Mouse (Mus musculus) forebrain, embryonic 10.5 days (tissue): Measurements from ENCODE around the gene Pdk2. TPM values are rescaled to one million over a fixed set of nuclear protein-coding genes. Genes with fewer than 3 reads are reported as not detected.

Source experiments
- DNase-seq: peaks from one replicate; pipeline ENCODE4 v3.0.0-alpha.2; 2017; ENCODE audit warnings: low spot score; ENCODE audit errors: extremely low spot score
- H3K27ac ChIP-seq: fragments of 300-500 bp; sonication (generic); 2 replicates; pipeline ENCODE4 v1.5.1; 2016; ENCODE audit warnings: mild to moderate bottlenecking
- H3K27me3 ChIP-seq: fragments of 300-500 bp; sonication (generic); 2 replicates; pipeline ENCODE4 v1.6.1; 2016; ENCODE audit warnings: mild to moderate bottlenecking; ENCODE audit not compliant: poor library complexity, severe bottlenecking
- H3K36me3 ChIP-seq: fragments of 300-500 bp; sonication (generic); replicated peaks from 2 replicates; pipeline ENCODE4 v1.6.1; 2016; ENCODE audit warnings: mild to moderate bottlenecking, moderate library complexity
- H3K4me1 ChIP-seq: fragments of 300-500 bp; sonication (generic); 2 replicates; pipeline ENCODE4 v1.6.1; 2016
- H3K4me3 ChIP-seq: fragments of 300-500 bp; sonication (generic); 2 replicates; pipeline ENCODE4 v1.5.1; 2016; ENCODE audit warnings: mild to moderate bottlenecking, moderate library complexity
- H3K9me3 ChIP-seq: fragments of 300-500 bp; sonication (generic); 2 replicates; pipeline ENCODE4 v1.6.1; 2016; ENCODE audit warnings: mild to moderate bottlenecking, moderate library complexity
- WGBS: fragments of 180-500 bp; shearing (Covaris S2); methylation state at CpG from one replicate; pipeline ENCODE4 v1.1.7; 2016; 5-methylcytosine and 5-hydroxymethylcytosine counted together
- polyA plus RNA-seq: library from polyadenylated mRNA; unstranded; fragments of >200 nt; fragmentation: Nextera tagmentation; extraction: Ambion mirVana; gene quantifications from 2 replicates; pipeline ENCODE4 v1.2.1, GENCODE M21; 2016

Gene Pdk2
- polyA plus RNA-seq, 1 experiment from 2014 or later = 12.5 TPM

DNA sequence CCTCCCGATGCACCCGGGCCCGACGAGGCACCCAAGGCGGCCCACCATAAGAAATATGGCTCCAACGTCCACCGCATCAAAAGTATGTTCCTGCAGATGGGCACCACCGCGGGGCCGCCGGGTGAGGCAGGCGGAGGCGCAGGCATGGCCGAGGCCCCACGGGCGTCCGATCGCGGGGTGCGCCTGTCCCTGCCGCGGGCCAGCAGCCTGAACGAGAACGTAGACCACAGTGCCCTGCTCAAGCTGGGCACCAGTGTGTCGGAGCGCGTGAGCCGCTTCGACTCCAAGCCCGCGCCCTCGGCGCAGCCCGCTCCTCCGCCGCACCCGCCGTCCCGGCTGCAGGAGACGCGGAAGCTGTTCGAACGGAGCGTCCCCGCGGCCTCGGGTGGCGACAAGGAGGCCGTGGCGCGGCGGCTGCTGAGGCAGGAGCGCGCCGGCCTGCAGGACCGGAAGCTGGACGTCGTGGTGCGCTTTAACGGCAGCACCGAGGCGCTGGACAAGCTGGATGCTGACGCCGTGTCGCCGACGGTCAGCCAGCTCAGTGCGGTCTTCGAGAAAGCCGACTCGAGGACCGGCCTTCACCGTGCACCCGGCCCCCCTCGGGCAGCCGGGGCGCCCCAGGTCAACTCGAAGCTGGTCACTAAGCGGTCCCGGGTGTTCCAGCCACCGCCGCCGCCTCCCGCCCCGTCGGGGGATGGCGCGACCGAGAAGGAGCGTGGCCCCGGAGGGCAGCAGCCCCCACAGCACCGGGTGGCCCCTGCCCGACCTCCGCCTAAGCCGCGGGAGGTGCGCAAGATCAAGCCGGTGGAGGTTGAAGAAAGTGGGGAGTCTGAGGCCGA lies 49.3 kb downstream of the Pdk2 start:
- Histone ChIP-seq H3K27me3 (no peaks in the 10 kb centered on the region), H3K4me1 (peaks cover 94% of the 10 kb centered on the region), H3K36me3 (peaks cover 30% of the 10 kb centered on the region), H3K27ac (peak overlapping the region; percentile 97), H3K9me3 (no peaks in the 10 kb centered on the region), H3K4me3 (peak overlapping the region; percentile 96)
- WGBS = under 1% methylated on average over 99 of the region's 99 CpGs
- peak; percentile 52 for DNase-seq

DNA sequence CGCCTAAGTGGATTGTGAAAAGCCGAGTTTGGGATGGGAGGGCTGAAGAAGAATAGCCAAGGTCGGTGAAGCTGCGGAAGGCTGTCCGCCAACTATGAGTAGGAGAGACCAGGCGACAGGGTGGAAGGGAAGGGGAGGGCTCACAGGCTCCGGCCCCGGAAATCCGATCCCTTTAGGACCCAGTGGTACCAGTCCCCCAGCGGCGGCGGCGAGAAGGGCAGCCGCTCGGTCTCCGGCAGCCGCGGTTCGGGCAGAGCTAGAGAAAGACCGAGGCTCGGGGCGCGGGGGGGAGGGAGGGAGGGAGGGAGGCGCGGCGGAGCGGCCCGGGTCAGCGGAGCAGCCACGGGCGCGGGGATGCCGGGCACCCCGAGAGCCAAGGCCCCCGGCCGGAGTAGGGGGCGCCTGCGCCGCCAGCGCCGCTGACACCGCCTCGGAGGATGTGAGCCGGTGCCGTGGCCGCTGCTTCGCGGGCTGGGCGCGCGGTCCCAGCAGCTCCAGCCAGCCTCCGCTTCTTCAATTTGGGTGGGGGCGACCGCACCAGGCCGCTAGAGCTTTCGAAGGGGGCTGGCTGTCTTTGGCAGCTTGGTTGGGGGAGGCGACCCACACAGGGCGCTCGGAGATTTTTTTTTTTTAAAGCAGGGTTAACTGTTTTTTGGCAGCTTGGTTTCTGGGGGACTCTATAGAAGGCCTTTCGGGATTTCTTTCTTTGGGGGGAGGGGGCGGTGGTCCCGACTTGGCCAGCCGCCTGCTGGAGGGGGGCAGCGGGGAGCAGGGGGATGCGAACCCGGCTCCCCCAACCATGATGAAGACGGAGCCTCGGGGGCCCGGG lies 50.2 kb downstream of the Pdk2 start, which contains the start of gene Ppp1r9b:
Gene Ppp1r9b (plus strand): TSS at position 287 of the 829 bp plus-strand sequence.
- Histone ChIP-seq H3K4me1 (peaks cover 94% of the 10 kb centered on the region), H3K36me3 (peaks cover 21% of the 10 kb centered on the region), H3K27ac (peak within 1 kb of the TSS; percentile 97), H3K9me3 (no peaks in the 10 kb centered on the region), H3K27me3 (no peaks in the 10 kb centered on the region), H3K4me3 (peak within 1 kb of the TSS; percentile 96)
- WGBS = under 1% methylated on average over 64 of the region's 69 CpGs
- peak; percentile 95 for DNase-seq

DNA sequence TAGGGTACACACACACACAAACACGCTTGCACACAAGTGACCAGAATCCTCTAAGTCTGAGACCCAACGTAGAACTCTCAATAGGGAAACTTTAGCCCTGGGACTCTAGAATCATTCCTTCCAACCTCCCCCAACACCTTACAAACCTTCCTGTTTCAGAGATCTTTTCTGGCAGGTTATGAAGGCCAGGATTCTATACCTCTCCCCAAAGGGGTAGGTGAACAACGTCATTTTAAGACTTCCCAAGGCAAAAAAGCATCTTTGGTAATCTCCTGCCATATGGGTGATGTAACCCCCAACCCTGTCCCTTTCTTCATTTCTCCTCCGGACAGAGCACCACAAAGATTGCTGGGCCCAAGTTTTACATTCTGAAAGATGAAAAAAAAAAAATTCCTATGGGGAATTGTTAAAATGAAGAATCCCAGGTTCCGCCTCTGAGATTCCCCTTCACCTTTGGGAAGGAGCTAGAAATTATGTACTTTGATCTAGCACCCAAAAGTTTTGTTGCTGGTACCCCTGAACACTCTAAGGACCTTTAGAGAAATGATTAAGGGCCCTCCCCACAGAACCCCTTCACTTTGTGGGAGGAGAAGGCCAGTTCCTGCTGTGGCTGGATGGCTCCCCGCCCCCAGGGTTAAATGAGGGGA lies 50.9 kb downstream of the Pdk2 start:
- Histone ChIP-seq H3K4me1 (peaks cover 91% of the 10 kb centered on the region), H3K36me3 (peaks cover 14% of the 10 kb centered on the region), H3K9me3 (no peaks in the 10 kb centered on the region), H3K27ac (peak overlapping the region; percentile 97), H3K4me3 (peak overlapping the region; percentile 96), H3K27me3 (no peaks in the 10 kb centered on the region)
- no peak for DNase-seq
- 46% methylated on average over 6 of the region's 6 CpGs for WGBS

DNA sequence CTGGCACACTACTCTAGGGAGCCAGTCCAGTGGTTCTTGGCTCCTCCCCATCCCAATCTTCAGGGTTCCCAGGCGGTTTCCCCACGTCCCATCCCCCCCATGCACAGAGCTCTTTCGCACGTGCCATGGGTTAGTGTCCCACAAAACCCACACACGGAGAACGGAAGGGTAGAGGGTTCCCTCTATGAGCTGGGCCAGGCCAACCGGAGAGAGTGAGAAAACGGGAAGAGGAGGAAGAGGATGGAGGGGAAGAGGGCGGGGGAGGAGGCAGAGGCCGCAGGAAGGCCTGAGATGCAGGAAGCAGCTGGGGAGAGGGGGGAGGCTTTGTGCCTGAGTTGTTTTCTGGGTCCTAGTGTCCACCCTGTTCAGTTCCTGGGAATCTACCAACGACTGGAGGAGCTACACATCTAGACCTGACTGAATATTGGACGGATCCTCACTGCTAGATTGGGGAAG lies 51.6 kb downstream of the Pdk2 start:
- no peaks in the 10 kb centered on the region for H3K9me3 ChIP-seq
- WGBS = 0% methylated on average over 12 of the region's 12 CpGs
- no peaks in the 10 kb centered on the region for H3K27me3 ChIP-seq
- peaks cover 88% of the 10 kb centered on the region for H3K4me1 ChIP-seq
- peaks cover 7% of the 10 kb centered on the region for H3K36me3 ChIP-seq
- peak overlapping the region; percentile 97 for H3K27ac ChIP-seq
- H3K4me3 ChIP-seq = peak overlapping the region; percentile 96
- DNase-seq = peak; percentile 92

DNA sequence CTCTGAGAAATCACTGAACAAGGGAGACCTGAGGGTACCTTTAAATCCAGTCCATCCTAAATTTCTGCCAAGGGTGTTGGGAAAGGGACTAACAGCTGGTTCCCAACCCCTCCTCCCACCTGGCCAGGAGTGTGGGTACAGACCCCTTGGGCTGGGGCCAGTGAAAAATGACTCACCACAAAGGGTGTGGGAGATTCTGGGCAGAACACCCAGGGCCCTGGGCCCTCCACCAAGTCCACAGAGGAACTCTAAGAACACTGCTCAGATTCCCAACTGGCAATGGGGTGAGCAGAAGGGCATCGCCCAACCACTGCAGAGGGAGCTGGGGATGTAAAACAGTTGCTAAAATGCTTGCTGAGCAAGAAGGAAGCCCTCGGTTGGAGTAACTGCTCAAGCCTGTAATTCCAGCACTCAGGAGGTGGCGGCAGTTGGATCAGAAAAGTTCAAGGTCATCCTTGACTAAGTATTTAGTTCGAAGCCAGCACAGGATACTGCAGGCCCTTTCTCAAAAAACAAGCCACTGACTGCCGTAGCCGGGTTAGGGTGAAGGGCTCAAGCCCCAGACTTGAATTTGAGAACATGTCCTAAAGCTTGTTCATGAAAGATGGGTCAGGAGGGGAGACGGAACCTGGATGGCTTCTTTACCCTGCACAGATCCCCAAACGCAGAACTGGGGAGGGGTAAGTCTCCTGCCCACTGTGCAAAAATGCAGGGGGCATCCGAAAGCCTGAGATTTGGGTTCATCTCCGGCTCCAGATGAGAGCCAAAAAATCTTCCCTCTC lies 52.2 kb downstream of the Pdk2 start:
- H3K27me3 ChIP-seq = no peaks in the 10 kb centered on the region
- H3K27ac ChIP-seq = peak overlapping the region; percentile 97
- 0 out of 2 replicates have a peak, but pooled peaks cover 1% of the 10 kb centered on the region for H3K36me3 ChIP-seq
- no peaks in the 10 kb centered on the region for H3K9me3 ChIP-seq
- WGBS = 22% methylated on average over 10 of the region's 10 CpGs
- H3K4me1 ChIP-seq = peaks cover 82% of the 10 kb centered on the region
- DNase-seq = no peak
- H3K4me3 ChIP-seq = peak overlapping the region; percentile 96

DNA sequence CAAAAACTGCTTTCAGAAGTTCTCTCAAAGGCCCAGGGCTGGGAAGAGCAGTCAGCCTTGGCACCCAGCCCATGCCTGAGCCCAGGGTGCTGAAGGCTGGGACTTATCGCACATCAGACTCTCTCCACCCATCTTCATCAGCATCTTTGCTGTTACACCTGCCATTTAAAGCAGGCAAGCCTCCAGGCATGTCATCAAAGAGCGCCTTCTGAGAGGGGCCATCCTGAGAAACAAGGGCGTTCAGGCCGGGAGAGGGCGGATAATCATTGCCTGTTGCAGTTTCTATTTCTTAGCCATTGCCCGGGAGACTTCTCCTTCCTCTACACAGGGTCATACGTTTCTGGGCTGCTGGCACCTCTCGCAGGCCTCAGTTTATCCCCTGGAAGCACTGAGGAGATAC lies 53.3 kb downstream of the Pdk2 start:
- Histone ChIP-seq H3K27ac (peak overlapping the region; percentile 97), H3K9me3 (no peaks in the 10 kb centered on the region), H3K4me1 (peaks cover 70% of the 10 kb centered on the region), H3K4me3 (no peak overlapping the region), H3K27me3 (no peaks in the 10 kb centered on the region), H3K36me3 (no peaks in the 10 kb centered on the region)
- WGBS = 82% methylated on average over 8 of the region's 8 CpGs
- DNase-seq = no peak

DNA sequence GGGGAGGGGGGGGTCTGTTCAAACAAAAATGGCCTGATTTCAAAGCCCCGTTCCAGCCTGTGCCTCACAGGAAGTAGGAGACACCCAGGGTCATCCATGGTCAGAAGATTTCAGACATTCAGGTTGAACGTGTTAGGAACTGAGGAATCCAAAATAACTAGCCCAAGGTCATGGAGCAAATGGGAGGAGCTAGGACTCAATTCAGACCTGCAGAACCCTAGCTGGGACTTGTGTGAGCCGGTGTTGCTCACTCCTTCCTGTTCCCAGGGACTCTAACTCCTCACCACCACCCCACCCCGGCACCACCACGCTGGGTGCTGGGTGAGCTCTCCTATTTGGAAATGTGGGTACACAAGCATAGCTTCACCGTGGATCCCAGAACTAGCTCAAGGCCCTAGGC lies 53.8 kb downstream of the Pdk2 start:
- peaks cover 65% of the 10 kb centered on the region for H3K4me1 ChIP-seq
- 53% methylated on average over 6 of the region's 6 CpGs for WGBS

DNA sequence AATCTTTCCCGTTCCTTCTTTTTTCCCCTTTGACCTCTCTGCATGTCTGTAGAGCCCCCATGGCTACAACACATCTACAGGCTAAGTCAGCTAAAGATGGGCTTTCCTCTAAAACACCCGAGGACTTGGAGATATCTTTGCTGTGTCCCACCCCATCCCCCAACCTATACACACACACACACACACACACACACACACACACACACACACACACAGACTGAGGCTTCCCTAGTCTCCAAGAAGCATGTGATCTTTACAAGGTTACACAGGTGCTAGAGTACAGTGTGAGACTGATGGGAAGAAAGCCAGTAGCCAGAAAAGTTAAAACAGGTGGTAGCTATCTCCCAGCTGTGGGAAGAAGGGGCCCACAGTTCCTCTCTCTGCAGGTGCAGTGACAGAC lies 54.7 kb downstream of the Pdk2 start:
- H3K27me3 ChIP-seq = no peaks in the 10 kb centered on the region
- peak overlapping the region; percentile 62; the same call in 1 of the 2 replicates for H3K27ac ChIP-seq
- H3K4me3 ChIP-seq = no peak overlapping the region
- H3K36me3 ChIP-seq = no peaks in the 10 kb centered on the region
- H3K9me3 ChIP-seq = no peaks in the 10 kb centered on the region
- DNase-seq = no peak
- 74% methylated on average over 2 of the region's 2 CpGs for WGBS
- peaks cover 56% of the 10 kb centered on the region for H3K4me1 ChIP-seq

More for the DNA sequence above, 53.8 kb downstream of the Pdk2 start:
- no peak overlapping the region for H3K4me3 ChIP-seq
- no peak for DNase-seq
- no peaks in the 10 kb centered on the region for H3K9me3 ChIP-seq
- H3K36me3 ChIP-seq = no peaks in the 10 kb centered on the region
- peak overlapping the region; percentile 62 for H3K27ac ChIP-seq
- H3K27me3 ChIP-seq = no peaks in the 10 kb centered on the region

DNA sequence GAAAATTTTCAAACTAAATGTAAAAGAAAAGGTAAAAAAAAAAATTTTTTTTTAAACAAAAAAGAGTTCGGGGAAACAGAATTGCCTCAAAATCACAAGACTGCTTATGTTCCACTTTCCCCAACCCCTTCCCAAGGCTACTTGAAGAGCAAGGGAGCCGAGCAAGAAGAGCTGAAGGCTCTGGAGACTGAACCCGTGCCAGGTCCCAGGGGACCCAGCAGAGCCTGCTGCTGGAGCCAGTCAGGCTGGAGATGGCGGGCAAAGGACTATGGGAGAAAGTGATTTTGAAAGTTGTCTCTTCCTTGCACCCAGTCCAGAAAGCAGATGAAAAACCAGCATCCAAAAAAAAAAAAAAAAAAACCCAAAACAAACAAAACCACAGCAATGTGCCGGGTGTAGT lies 55.3 kb downstream of the Pdk2 start:
- no peaks in the 10 kb centered on the region for H3K36me3 ChIP-seq
- 85% methylated on average over 5 of the region's 5 CpGs for WGBS

DNA sequence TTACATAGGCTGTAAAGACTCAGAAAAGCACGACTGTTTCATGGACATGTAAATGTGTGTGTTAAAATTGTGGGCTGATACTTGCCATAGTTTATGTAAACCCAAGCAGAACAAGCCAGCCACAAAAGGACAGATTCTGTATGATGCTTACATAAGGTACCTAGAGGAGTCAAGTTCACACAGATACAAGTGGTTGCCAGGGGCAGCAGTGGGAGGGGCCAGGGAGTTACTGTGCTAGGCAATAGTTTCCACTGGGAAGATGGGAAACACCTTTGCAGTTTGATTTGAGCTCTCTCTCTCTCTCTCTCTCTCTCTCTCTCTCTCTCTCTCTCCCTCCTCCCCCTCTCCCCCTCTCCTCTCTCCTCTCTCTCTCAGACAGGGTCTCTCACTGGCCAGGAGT lies 56.0 kb downstream of the Pdk2 start:
- H3K4me1 ChIP-seq = peaks cover 47% of the 10 kb centered on the region

More for the DNA sequence above, 55.3 kb downstream of the Pdk2 start:
- Histone ChIP-seq H3K27ac (no peak overlapping the region), H3K4me3 (no peak overlapping the region), H3K9me3 (no peaks in the 10 kb centered on the region), H3K27me3 (no peaks in the 10 kb centered on the region), H3K4me1 (peaks cover 54% of the 10 kb centered on the region)
- no peak for DNase-seq

DNA sequence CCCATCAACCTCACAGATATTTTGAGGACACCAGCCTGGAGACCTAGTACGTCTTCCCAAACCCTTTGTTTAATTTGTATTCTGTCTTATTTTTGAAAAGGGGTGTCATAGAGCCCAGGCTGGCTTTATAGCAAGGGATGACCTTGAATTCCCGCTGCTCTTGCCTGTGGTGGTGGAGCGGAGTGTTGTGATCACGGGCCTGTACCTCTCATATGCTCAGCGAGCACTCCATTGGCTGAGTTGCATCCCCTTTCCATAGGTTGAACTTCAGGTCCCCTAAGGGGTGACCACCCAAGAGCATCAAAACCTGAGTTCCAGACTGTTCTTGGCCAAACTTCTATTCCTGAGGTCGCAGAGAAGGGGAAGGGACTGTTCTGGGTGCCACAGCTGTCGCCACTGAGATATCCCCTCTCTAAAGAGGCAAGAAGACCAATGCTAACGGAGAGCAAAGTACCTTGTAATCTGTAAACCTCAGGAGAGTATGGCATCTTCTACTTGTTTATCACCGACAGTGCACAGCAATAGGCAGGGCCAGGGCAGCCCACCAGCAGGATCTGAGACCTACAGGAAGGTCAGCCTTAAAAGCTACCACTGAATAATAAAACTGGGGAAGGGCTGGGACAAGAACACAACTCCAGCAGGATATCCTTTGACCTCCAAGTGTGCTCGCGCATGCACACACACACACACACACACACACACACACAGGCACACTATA lies 61.5 kb downstream of the Pdk2 start:
- Histone ChIP-seq H3K4me1 (peaks cover 21% of the 10 kb centered on the region), H3K36me3 (no peaks in the 10 kb centered on the region), H3K27ac (peak overlapping the region; percentile 88), H3K9me3 (no peaks in the 10 kb centered on the region), H3K27me3 (no peaks in the 10 kb centered on the region), H3K4me3 (peak overlapping the region; percentile 42)
- 80% methylated on average over 11 of the region's 11 CpGs for WGBS
- DNase-seq = no peak

More for the DNA sequence above, 56.0 kb downstream of the Pdk2 start:
- Histone ChIP-seq H3K4me3 (no peak overlapping the region), H3K27ac (peak overlapping the region; percentile 67), H3K27me3 (no peaks in the 10 kb centered on the region), H3K9me3 (no peaks in the 10 kb centered on the region), H3K36me3 (no peaks in the 10 kb centered on the region)
- no peak for DNase-seq
- whole genome bisulfite sequencing = 58% methylated on average over 1 of the region's 1 CpGs
